Mouse (Mus musculus) neural tube, embryonic 11.5 days (tissue): ENCODE results near the gene Abracl. TPM values are rescaled to one million over a fixed set of nuclear protein-coding genes. Genes with fewer than 3 reads are reported as not detected.

Experiments used
- ATAC-seq: fragments of 200-750 bp; cut with Nextera tagmentation; 2 replicates; pipeline ENCODE4 v1.8.0; 2017; ENCODE audit warnings: moderate number of reproducible peaks, mild to moderate bottlenecking, moderate TSS enrichment, moderate library complexity; ENCODE audit not compliant: insufficient read depth, low FRiP score, low TSS enrichment
- DNase-seq: peaks from one replicate; pipeline ENCODE4 v3.0.0-alpha.2; 2015; ENCODE audit warnings: low spot score
- H3K27ac ChIP-seq: fragments of 300-500 bp; sonication (generic); 2 replicates; pipeline ENCODE4 v1.5.1; 2014; ENCODE audit warnings: low read depth, mild to moderate bottlenecking, low read length
- H3K27me3 ChIP-seq: fragments of 300-500 bp; sonication (generic); 2 replicates; pipeline ENCODE4 v1.6.1; 2014; ENCODE audit warnings: mild to moderate bottlenecking, low read length, mixed read lengths; ENCODE audit not compliant: control insufficient read depth, insufficient read depth
- H3K36me3 ChIP-seq: fragments of 300-500 bp; sonication (generic); 2 replicates; pipeline ENCODE4 v1.6.1; 2014; ENCODE audit warnings: mild to moderate bottlenecking, low read length, moderate library complexity, mixed read lengths; ENCODE audit not compliant: control insufficient read depth, insufficient read depth
- H3K4me1 ChIP-seq: fragments of 300-500 bp; sonication (generic); 2 replicates; pipeline ENCODE4 v1.6.1; 2014; ENCODE audit warnings: low read length, mixed read lengths; ENCODE audit not compliant: control insufficient read depth, insufficient read depth
- H3K4me2 ChIP-seq: fragments of 300-500 bp; sonication (generic); 2 replicates; pipeline ENCODE4 v1.6.1; 2014; ENCODE audit warnings: low read depth, mild to moderate bottlenecking, moderate library complexity
- H3K4me3 ChIP-seq: fragments of 300-500 bp; sonication (generic); 2 replicates; pipeline ENCODE4 v1.5.1; 2014; ENCODE audit warnings: low read depth, low read length
- H3K9ac ChIP-seq: fragments of 300-500 bp; sonication (generic); 2 replicates; pipeline ENCODE4 v1.6.1; 2014; ENCODE audit warnings: mild to moderate bottlenecking, low read length
- H3K9me3 ChIP-seq: fragments of 300-500 bp; sonication (generic); 2 replicates; pipeline ENCODE4 v1.6.1; 2016; ENCODE audit warnings: low read length; ENCODE audit not compliant: control insufficient read depth
- WGBS: fragments of 180-500 bp; shearing (Covaris S2); extraction: QIAGEN DNeasy Blood & Tissue Kit; methylation state at CpG from one replicate; pipeline ENCODE4 v1.1.7; 2014; 5-methylcytosine and 5-hydroxymethylcytosine counted together
- polyA plus RNA-seq: library from polyadenylated mRNA; unstranded; fragments of >200 nt; fragmentation: Nextera tagmentation; extraction: Ambion mirVana; gene quantifications from 2 replicates; pipeline ENCODE4 v1.2.1, GENCODE M21; 2014

The Abracl gene
- polyA plus RNA-seq, 1 experiment from 2014 or later, result 179 TPM

- Histone ChIP-seq H3K4me2 (no peak overlapping the region), H3K9ac (no peak overlapping the region), H3K27me3 (no peaks in the 10 kb centered on the region), H3K4me3 (no peak overlapping the region), H3K9me3 (no peaks in the 10 kb centered on the region), H3K4me1 (no peaks in the 10 kb centered on the region), H3K36me3 (no peaks in the 10 kb centered on the region; the same call in 1 of the 2 replicates), H3K27ac (no peak overlapping the region)
- ATAC-seq (no peak), DNase-seq (no peak)
- WGBS, result 80% methylated on average over 5 of the region's 5 CpGs
These were observed 11.3 kb downstream of the Abracl start for GRCm38 (mm10) chr10:18011761-18012160.

- Histone ChIP-seq H3K9me3 (no peaks in the 10 kb centered on the region), H3K9ac (no peak overlapping the region), H3K4me1 (no peaks in the 10 kb centered on the region), H3K4me2 (no peak overlapping the region), H3K27me3 (no peaks in the 10 kb centered on the region), H3K4me3 (no peak overlapping the region), H3K36me3 (no peaks in the 10 kb centered on the region; the same call in 1 of the 2 replicates), H3K27ac (no peak overlapping the region)
- ATAC-seq (no peak), DNase-seq (no peak)
- whole genome bisulfite sequencing, result 96% methylated on average over 1 of the region's 1 CpGs
These were observed 13.3 kb downstream of the Abracl start for GRCm38 (mm10) chr10:18009744-18010143.

- DNase-seq (no peak), ATAC-seq (no peak)
- Histone ChIP-seq H3K27ac (no peak overlapping the region), H3K27me3 (no peaks in the 10 kb centered on the region), H3K4me1 (no peaks in the 10 kb centered on the region), H3K9me3 (no peaks in the 10 kb centered on the region), H3K4me2 (no peak overlapping the region), H3K4me3 (no peak overlapping the region), H3K9ac (no peak overlapping the region), H3K36me3 (no peaks in the 10 kb centered on the region)
These were observed 15.0 kb downstream of the Abracl start for GRCm38 (mm10) chr10:18008118-18008517.

GRCm38 (mm10) chr10:18007243-18007642 is 15.8 kb downstream of the Abracl start:
- no peaks in the 10 kb centered on the region for H3K36me3 ChIP-seq
- WGBS, result 95% methylated on average over 3 of the region's 3 CpGs
- H3K27me3 ChIP-seq, result no peaks in the 10 kb centered on the region
- H3K4me2 ChIP-seq, result no peak overlapping the region
- no peak for DNase-seq
- H3K4me3 ChIP-seq, result no peak overlapping the region
- H3K9ac ChIP-seq, result no peak overlapping the region
- H3K27ac ChIP-seq, result no peak overlapping the region
- ATAC-seq, result no peak
- H3K4me1 ChIP-seq, result no peaks in the 10 kb centered on the region
- no peaks in the 10 kb centered on the region for H3K9me3 ChIP-seq

DNA sequence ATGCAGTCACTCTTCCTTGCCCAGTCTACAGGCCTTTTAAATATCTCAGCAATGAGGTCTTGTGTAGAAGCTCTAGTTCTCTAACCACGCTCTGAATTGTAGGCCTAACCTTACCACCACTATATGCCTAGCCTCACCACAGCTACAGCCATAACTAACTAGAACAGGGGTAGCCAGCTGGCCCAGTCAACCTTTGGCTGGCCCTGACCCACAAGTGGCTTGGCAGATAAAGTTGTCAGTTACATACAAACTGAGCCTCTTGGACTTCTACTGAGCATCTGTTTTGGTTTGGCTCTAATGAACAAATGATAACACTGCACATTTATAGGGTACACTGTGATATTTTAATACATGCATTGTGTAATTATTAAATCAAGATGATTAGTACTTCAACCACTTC is 16.3 kb downstream of the Abracl start:
- 90% methylated on average over 1 of the region's 1 CpGs for WGBS
- H3K9ac ChIP-seq, result no peak overlapping the region

DNA sequence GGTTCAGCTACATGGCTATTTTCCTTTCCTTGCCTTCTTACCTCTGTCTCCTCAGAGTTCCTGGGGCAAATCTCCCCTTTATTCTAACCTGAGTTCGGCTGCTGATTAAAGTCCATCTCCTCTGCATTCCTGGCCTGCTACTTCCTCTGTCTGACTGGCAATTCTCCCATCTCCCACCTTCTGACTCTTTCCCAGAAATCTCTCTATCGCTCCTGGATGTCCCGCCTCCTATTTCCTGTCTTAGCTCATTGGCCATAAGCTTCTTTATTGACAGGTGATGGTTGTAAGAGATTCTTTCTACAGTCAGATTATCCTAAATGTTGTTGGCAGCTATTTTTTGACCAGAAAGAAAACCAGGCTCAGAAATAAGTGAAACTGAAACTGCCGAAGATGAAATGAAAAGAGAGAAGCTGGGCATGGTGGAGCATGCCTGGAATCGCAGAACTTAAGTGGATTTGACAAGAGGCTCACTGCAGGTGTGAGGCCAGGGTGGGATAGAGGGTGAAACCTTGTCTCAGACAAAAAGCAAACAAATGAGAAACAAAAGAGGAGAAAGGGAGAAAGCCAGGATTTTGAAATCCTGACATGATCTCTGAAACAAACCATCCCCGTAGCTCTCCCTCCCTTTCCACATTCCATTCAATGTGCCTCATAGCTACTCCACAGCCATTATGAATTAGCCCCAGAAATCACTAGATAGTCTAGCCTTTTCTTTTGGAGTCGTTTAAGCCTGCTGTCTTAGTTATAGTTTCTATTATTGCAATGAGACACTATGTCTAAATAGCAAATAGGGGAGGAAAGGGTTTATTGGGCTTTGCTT is 17.7 kb downstream of the Abracl start:
- Histone ChIP-seq H3K27me3 (no peaks in the 10 kb centered on the region), H3K36me3 (no peaks in the 10 kb centered on the region), H3K4me3 (no peak overlapping the region), H3K9ac (no peak overlapping the region), H3K9me3 (no peaks in the 10 kb centered on the region), H3K4me2 (no peak overlapping the region), H3K4me1 (no peaks in the 10 kb centered on the region), H3K27ac (no peak overlapping the region)
- 89% methylated on average over 7 of the region's 7 CpGs for WGBS
- DNase-seq (no peak), ATAC-seq (no peak)

More for the DNA sequence above, 16.3 kb downstream of the Abracl start:
- DNase-seq (no peak), ATAC-seq (no peak)
- no peaks in the 10 kb centered on the region for H3K27me3 ChIP-seq
- H3K36me3 ChIP-seq, result no peaks in the 10 kb centered on the region
- H3K27ac ChIP-seq, result no peak overlapping the region
- no peak overlapping the region for H3K4me3 ChIP-seq
- no peaks in the 10 kb centered on the region for H3K9me3 ChIP-seq
- H3K4me1 ChIP-seq, result no peaks in the 10 kb centered on the region
- H3K4me2 ChIP-seq, result no peak overlapping the region

- H3K4me2 ChIP-seq, result no peak overlapping the region
- 82% methylated on average over 12 of the region's 12 CpGs for WGBS
- no peak for ATAC-seq
These were observed 19.0 kb downstream of the Abracl start for GRCm38 (mm10) chr10:18003966-18004637.

GRCm38 (mm10) chr10:17990576-17990975 is 32.5 kb downstream of the Abracl start:
- 91% methylated on average over 4 of the region's 4 CpGs for WGBS
- H3K36me3 ChIP-seq, result no peaks in the 10 kb centered on the region
- H3K9me3 ChIP-seq, result no peaks in the 10 kb centered on the region
- DNase-seq (no peak), ATAC-seq (no peak)
- H3K9ac ChIP-seq, result no peak overlapping the region
- H3K4me1 ChIP-seq, result no peaks in the 10 kb centered on the region
- no peak overlapping the region for H3K4me3 ChIP-seq
- no peak overlapping the region for H3K4me2 ChIP-seq
- H3K27me3 ChIP-seq, result no peaks in the 10 kb centered on the region
- no peak overlapping the region for H3K27ac ChIP-seq

More at GRCm38 (mm10) chr10:18003966-18004637, 19.0 kb downstream of the Abracl start:
- no peaks in the 10 kb centered on the region for H3K27me3 ChIP-seq
- no peak overlapping the region for H3K27ac ChIP-seq
- H3K4me3 ChIP-seq, result no peak overlapping the region
- no peaks in the 10 kb centered on the region for H3K9me3 ChIP-seq
- DNase-seq, result no peak
- no peak overlapping the region for H3K9ac ChIP-seq
- no peaks in the 10 kb centered on the region for H3K4me1 ChIP-seq
- no peaks in the 10 kb centered on the region for H3K36me3 ChIP-seq

- no peak overlapping the region for H3K4me3 ChIP-seq
- no peaks in the 10 kb centered on the region for H3K36me3 ChIP-seq
- no peaks in the 10 kb centered on the region for H3K4me1 ChIP-seq
- H3K27me3 ChIP-seq, result no peaks in the 10 kb centered on the region
- H3K4me2 ChIP-seq, result no peak overlapping the region
- H3K9me3 ChIP-seq, result no peaks in the 10 kb centered on the region
- DNase-seq, result no peak
- ATAC-seq, result no peak
- WGBS, result 86% methylated on average over 6 of the region's 6 CpGs
- H3K27ac ChIP-seq, result no peak overlapping the region
- no peak overlapping the region for H3K9ac ChIP-seq
These were observed 34.0 kb downstream of the Abracl start for GRCm38 (mm10) chr10:17989136-17989535.
